Mouse (Mus musculus) lung, postnatal 0 days (tissue): Measurements from ENCODE around the gene Gpr182. TPM values are rescaled to one million over a fixed set of nuclear protein-coding genes. Genes with fewer than 3 reads are reported as not detected.
"Not testable (repeated sequence)": the region's sequence is repeated elsewhere in the genome, so short reads cannot be mapped to it uniquely, and the experiment has no call there.

Source experiments
- ATAC-seq: fragments of 200-750 bp; cut with Nextera tagmentation; 2 replicates; pipeline ENCODE4 v1.8.0; 2017; ENCODE audit warnings: moderate library complexity
- DNase-seq: peaks from one replicate; pipeline ENCODE4 v3.0.0-alpha.2; 2016; ENCODE audit warnings: low spot score
- H3K27ac ChIP-seq: fragments of 300-500 bp; sonication (generic); 2 replicates; pipeline ENCODE4 v1.5.1; 2014; ENCODE audit warnings: antibody characterized with exemption, mild to moderate bottlenecking, low read length, mixed read lengths
- H3K27me3 ChIP-seq: fragments of 300-500 bp; sonication (generic); replicated peaks from 2 replicates; pipeline ENCODE4 v1.6.1; 2014; ENCODE audit warnings: low read length, mixed read lengths; ENCODE audit not compliant: insufficient read depth
- H3K36me3 ChIP-seq: fragments of 300-500 bp; sonication (generic); 2 replicates; pipeline ENCODE4 v1.6.1; 2014; ENCODE audit warnings: low read length, mixed read lengths; ENCODE audit not compliant: insufficient read depth
- H3K4me1 ChIP-seq: fragments of 300-500 bp; sonication (generic); 2 replicates; pipeline ENCODE4 v1.6.1; 2014; ENCODE audit warnings: antibody characterized with exemption, low read depth, low read length, mixed read lengths; ENCODE audit not compliant: insufficient read depth
- H3K4me2 ChIP-seq: fragments of 300-500 bp; sonication (generic); replicated peaks from 2 replicates; pipeline ENCODE4 v1.6.1; 2014; ENCODE audit warnings: low read depth, mild to moderate bottlenecking, low read length, moderate library complexity, mixed read lengths
- H3K4me3 ChIP-seq: fragments of 300-500 bp; sonication (generic); 2 replicates; pipeline ENCODE4 v1.5.1; 2014; ENCODE audit warnings: low read depth, low read length
- H3K9ac ChIP-seq: fragments of 300-500 bp; sonication (generic); replicated peaks from 2 replicates; pipeline ENCODE4 v1.6.1; 2014; ENCODE audit warnings: low read depth, mild to moderate bottlenecking
- H3K9me3 ChIP-seq: fragments of 300-500 bp; sonication (generic); 2 replicates; pipeline ENCODE4 v1.6.1; 2016; ENCODE audit warnings: low read length, mixed read lengths
- CTCF ChIP-seq: IDR thresholded peaks from 2 replicates; pipeline ENCODE4 v1.5.1; 2016; ENCODE audit warnings: antibody characterized with exemption, mild to moderate bottlenecking
- EP300 ChIP-seq: IDR thresholded peaks from 2 replicates; pipeline ENCODE4 v1.6.1; 2016; ENCODE audit warnings: antibody characterized with exemption, mild to moderate bottlenecking, control low read depth
- WGBS: fragments of 180-500 bp; shearing (Covaris S2); extraction: QIAGEN DNeasy Blood & Tissue Kit; methylation state at CpG from one replicate; pipeline ENCODE4 v1.1.7; 2014; 5-methylcytosine and 5-hydroxymethylcytosine counted together
- polyA plus RNA-seq: library from polyadenylated mRNA; unstranded; fragments of >200 nt; fragmentation: Nextera tagmentation; extraction: Ambion mirVana; gene quantifications from 2 replicates; pipeline ENCODE4 v1.2.1, GENCODE M21; 2015

Gene Gpr182
- 18.6 and 23.2 TPM in 2 replicates for polyA plus RNA-seq

DNA sequence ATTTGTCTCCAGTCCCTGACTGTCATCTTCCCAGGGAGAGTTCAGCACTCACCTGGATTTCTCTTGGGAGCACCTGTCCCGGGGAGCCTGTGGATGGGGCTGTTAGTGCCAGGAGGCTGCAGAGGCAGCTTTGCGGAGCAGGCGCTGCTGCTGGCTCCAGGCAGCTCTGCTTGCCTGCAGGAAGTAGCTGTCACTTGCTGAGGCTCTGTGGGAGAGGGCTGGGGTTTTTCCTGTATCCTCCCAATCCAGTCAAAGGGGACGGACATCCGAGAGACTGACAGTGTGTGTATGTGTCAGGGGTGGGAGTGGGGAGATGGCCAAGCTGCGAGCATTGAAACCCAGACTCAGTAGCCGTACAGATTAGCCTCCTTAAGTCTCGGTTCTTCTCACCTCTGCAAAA, at the start of gene Gpr182:
Gene Gpr182, minus strand, starts transcription at position 185 of the 400 bp plus-strand sequence.
- no peaks in the 10 kb centered on the region for H3K9me3 ChIP-seq
- no peaks in the 10 kb centered on the region for H3K27me3 ChIP-seq
- peak; percentile 70 for ATAC-seq
- peak; percentile 58 for DNase-seq
- H3K27ac ChIP-seq = 0 out of 2 replicates have a peak within 1 kb of the TSS, but pooled peaks have one; percentile 6
- no peak within 1 kb of the TSS for H3K9ac ChIP-seq
- H3K4me2 ChIP-seq = peak within 1 kb of the TSS; percentile 48
- peak within 1 kb of the TSS; percentile 15 for H3K4me3 ChIP-seq
- TF ChIP-seq EP300 (peak; percentile 55), CTCF (no peak)
- H3K4me1 ChIP-seq = peaks cover 7% of the 10 kb centered on the region; the same call in 1 of the 2 replicates
- H3K36me3 ChIP-seq = 0 out of 2 replicates have a peak, but pooled peaks cover 11% of the 10 kb centered on the region
- 28% methylated on average over 8 of the region's 8 CpGs for WGBS

GRCm38 (mm10) chr10:127800891-127801290, 49.4 kb upstream of the Gpr182 start, which contains the start of gene Rdh16:
Gene Rdh16, plus strand, starts transcription at chr10:127801152.
- Histone ChIP-seq H3K9me3 (no peaks in the 10 kb centered on the region), H3K27me3 (no peaks in the 10 kb centered on the region), H3K4me3 (no peak within 1 kb of the TSS), H3K4me1 (no peaks in the 10 kb centered on the region), H3K27ac (no peak within 1 kb of the TSS), H3K4me2 (no peak within 1 kb of the TSS), H3K9ac (no peak within 1 kb of the TSS), H3K36me3 (no peaks in the 10 kb centered on the region)
- ATAC-seq (no peak), DNase-seq (no peak)
- 82% methylated on average over 6 of the region's 6 CpGs for WGBS
- no peak for TF ChIP-seq EP300
- no peak for TF ChIP-seq CTCF

DNA sequence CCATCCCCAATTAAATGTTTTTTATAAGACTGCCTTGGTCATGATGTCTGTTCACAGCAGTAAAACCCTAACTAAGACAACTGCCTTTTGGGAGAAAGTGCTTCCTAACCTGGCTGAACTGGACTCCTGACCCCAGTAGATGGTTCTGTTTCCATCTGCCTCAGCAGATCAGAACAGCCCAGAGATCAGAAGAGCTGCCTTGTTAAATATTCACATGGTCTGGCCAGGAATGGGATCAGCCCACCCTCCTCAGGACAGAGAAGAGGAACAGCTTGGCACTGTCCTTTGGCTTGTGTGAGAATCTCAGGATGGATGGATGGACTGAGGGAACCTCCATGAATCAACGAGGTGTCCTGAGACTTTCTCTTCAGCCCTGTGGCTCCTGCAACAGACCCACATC, 47.8 kb upstream of the Gpr182 start:
- H3K4me2 ChIP-seq = no peak overlapping the region
- H3K9me3 ChIP-seq = no peaks in the 10 kb centered on the region
- DNase-seq (no peak), ATAC-seq (no peak)
- H3K27ac ChIP-seq = no peak overlapping the region
- no peaks in the 10 kb centered on the region for H3K27me3 ChIP-seq
- 79% methylated on average over 1 of the region's 1 CpGs for WGBS
- TF ChIP-seq EP300 (no peak), CTCF (no peak)
- H3K4me1 ChIP-seq = no peaks in the 10 kb centered on the region
- no peak overlapping the region for H3K4me3 ChIP-seq
- no peaks in the 10 kb centered on the region for H3K36me3 ChIP-seq
- no peak overlapping the region for H3K9ac ChIP-seq

DNA sequence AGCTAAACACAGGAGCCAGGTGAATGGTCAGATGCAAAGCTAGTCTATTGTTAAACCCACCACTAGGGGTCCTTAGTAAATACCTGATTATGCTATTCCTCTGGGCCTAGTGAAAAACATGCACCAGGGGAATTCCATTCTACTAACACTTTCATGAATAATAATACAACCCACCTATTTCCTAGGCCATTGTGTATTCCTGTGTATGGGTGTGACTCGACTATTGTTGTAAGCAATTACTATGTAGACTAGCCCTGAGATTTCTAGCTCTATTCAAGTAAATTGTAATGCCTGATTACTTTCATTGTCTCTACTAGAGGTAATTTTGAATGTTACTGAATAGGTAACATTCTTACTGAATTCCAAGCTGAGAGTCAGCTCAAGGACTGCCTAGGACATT, 33.9 kb upstream of the Gpr182 start:
- 82% methylated on average over 1 of the region's 1 CpGs for WGBS

DNA sequence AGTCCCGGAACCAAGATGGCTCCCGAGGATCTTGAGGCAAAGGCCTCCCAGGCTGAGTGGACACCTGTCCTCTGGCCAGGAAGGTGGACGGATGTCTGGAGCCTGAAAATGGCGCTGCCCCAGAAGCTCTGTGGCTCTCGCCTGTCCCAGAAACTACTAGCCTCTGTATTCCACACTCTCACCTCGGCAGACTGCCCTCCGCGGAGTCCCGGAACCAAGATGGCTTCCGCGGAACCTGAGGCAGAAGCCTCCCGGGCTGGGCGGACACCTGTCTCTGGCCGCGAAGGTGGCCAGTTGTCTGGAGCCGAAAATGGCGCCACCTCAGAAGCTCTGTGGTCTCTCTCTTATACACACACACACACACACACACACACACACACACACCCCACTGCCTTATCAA, 30.8 kb upstream of the Gpr182 start:
- H3K9ac ChIP-seq, H3K4me1 ChIP-seq, H3K4me3 ChIP-seq, H3K4me2 ChIP-seq, ATAC-seq, H3K36me3 ChIP-seq, H3K9me3 ChIP-seq, H3K27me3 ChIP-seq, DNase-seq, H3K27ac ChIP-seq: not testable (repeated sequence)
- 95% methylated on average over 17 of the region's 17 CpGs for WGBS

More for the DNA sequence above, 33.9 kb upstream of the Gpr182 start:
- not testable (repeated sequence) for H3K27ac ChIP-seq, H3K9me3 ChIP-seq, H3K9ac ChIP-seq, H3K4me2 ChIP-seq, H3K27me3 ChIP-seq, DNase-seq, H3K4me3 ChIP-seq, ATAC-seq, H3K4me1 ChIP-seq, H3K36me3 ChIP-seq

DNA sequence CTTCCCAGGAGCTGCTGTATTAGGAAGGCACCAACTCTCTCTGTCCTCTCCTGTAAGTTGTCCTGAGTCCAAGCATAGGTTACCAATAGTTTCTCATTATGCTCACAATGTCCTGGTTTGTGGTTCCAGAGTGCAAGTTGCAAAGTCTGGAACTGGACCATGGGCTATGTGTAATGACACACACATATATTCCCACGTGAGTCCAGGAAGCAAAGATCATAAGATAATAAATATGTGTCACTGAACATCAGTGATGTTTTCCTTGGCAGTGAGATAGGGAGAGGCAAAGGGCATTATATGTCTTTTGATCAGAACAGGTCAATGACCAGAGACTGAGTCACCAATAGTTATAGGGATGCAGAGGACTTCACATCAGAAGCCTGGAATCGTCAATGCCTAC, 24.5 kb upstream of the Gpr182 start, which contains the start of gene Rdh9:
Gene Rdh9, plus strand, starts transcription at position 376 of the 400 bp plus-strand sequence.
- Histone ChIP-seq H3K27ac (no peak within 1 kb of the TSS), H3K4me1 (no peaks in the 10 kb centered on the region), H3K9ac (no peak within 1 kb of the TSS), H3K27me3 (no peaks in the 10 kb centered on the region), H3K4me3 (no peak within 1 kb of the TSS), H3K9me3 (no peaks in the 10 kb centered on the region), H3K36me3 (no peaks in the 10 kb centered on the region), H3K4me2 (no peak within 1 kb of the TSS)
- no peak for ATAC-seq
- WGBS = 61% methylated on average over 2 of the region's 2 CpGs
- no peak for DNase-seq
- no peak for TF ChIP-seq EP300
- TF ChIP-seq CTCF = no peak

DNA sequence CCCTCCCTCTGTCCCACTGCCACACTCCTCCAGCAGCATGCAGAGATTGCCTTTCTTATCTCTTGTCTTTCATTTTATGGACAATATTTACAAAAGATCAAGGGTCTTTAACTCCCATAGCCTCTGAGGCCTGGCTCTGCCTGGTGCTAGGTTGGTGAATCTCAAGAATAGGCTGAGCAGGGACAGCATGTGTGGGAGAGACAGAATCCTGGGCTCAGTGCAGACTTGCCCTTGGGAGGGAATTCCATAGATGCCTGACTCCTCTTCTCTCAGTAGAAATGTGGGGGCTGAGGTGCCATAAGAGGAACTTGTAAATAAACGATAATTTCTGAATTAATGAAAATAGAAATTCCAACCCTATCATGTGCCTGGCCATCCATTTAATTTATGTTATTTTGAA, 15.0 kb upstream of the Gpr182 start:
- no peaks in the 10 kb centered on the region for H3K27me3 ChIP-seq
- no peaks in the 10 kb centered on the region for H3K4me1 ChIP-seq
- 59% methylated on average over 1 of the region's 1 CpGs for WGBS
- no peak for TF ChIP-seq CTCF
- no peak for TF ChIP-seq EP300
- H3K4me2 ChIP-seq = no peak overlapping the region
- ATAC-seq (no peak), DNase-seq (no peak)
- H3K27ac ChIP-seq = no peak overlapping the region
- no peaks in the 10 kb centered on the region for H3K36me3 ChIP-seq
- no peaks in the 10 kb centered on the region for H3K9me3 ChIP-seq
- H3K4me3 ChIP-seq = no peak overlapping the region
- no peak overlapping the region for H3K9ac ChIP-seq
